Mouse (Mus musculus) urinary bladder, postnatal 14 days (tissue): Measurements from ENCODE around the gene Lrrc8b.

ENCODE experiments used
- DNase-seq: peaks from one replicate; pipeline ENCODE4 v3.0.0; 2021; ENCODE audit warnings: low spot score

Gene Lrrc8b

DNA sequence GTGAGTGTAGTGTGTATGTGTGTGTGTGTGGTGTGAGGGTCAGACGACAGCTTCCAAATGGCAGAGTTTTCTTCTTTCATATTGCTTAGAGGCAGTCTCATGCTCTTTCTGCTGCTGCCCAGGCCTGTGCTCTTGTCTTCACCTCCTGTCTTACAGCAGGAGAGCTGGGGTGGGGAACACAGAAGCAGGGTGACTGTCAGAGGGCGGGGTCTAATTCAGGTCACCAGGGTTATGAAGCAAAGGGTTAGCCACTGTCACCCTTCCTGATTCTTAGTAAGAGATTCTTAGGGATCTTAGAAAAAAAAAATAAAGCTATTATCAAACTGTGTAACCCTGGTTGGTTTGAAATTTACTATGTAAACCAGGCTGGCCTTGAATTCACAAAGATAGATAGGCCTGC is 10.0 kb downstream of the Lrrc8b start:
- no peak for DNase-seq

DNA sequence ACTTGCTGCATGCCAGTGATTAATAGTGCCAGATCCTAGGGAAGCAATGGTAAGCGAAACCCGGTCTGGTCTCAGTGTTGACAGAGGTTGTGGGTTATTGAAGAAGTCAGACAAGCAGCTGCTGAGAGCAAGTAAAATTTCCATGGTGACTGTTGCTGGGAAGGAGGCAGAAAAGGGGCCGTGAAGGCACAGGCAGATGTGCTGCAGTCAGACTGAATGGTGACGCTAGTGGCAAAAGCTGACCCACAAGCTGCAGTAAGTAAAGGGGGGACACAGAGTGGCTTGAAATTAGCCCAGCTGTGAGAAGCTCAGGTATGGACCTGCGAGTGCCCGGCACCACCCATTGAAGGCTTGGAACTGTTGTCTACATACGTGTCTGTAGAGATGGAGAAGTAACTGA is 11.8 kb downstream of the Lrrc8b start:
- DNase-seq = no peak

DNA sequence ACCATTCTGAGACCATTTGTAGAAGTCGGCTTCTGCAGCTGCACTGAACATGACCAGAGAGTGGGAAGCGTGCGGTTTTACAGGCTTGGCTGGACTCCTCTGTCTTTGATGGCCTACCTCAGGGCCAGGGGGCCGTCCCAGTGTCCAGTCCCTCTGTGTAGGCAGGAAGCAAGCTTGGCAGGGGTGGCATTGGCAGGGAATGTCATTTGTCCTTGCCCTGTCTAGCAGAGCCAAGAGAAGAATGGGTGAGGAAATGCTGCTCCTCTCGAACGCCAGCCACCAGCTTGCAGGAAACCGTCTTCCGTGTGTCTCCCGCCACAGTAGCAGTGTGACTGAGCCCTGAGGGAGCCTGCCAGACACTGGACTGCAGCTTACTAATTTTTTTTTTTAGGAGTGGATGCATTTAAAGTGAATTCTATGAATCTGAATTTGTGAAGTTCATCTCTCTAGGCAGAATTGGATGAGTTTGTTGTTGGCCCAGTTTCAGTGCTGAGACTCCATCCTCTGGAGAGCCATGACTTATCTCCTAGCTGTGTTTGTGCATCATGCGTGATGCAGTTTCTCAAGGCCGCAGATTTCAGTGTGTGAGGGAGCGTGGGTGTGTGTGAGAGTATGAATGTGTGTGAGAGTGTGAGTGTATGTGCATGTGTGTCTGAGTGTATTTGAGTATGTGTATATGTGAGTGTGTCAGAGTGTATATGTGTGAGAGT is 12.8 kb downstream of the Lrrc8b start:
- no peak for DNase-seq

- no peak for DNase-seq
These were observed 14.6 kb downstream of the Lrrc8b start for GRCm38 (mm10) chr5:105430148-105430547.

DNA sequence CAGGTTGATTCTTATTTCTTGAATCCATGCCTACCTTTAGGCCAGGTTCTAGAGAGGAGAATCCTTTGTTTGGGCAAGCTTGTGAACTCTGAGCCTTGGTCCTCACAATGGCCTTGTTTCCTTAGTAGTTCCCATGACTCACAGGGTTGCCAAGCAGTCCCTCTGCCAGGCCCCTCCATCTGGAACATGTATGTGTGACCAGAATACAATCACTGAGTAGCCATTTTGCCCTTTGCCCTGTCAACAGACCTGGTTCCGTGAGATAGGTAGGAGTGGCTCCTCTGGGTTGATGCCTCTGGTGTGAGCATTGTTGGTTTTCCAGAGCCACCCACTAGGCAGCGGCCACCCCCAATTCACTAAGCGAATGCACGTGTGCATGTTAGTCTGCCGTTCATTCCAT is 24.0 kb downstream of the Lrrc8b start:
- no peak for DNase-seq

GRCm38 (mm10) chr5:105440992-105441535 is 25.5 kb downstream of the Lrrc8b start:
- DNase-seq = no peak

- DNase-seq = no peak
These were observed 26.8 kb downstream of the Lrrc8b start for GRCm38 (mm10) chr5:105442212-105443000.

DNA sequence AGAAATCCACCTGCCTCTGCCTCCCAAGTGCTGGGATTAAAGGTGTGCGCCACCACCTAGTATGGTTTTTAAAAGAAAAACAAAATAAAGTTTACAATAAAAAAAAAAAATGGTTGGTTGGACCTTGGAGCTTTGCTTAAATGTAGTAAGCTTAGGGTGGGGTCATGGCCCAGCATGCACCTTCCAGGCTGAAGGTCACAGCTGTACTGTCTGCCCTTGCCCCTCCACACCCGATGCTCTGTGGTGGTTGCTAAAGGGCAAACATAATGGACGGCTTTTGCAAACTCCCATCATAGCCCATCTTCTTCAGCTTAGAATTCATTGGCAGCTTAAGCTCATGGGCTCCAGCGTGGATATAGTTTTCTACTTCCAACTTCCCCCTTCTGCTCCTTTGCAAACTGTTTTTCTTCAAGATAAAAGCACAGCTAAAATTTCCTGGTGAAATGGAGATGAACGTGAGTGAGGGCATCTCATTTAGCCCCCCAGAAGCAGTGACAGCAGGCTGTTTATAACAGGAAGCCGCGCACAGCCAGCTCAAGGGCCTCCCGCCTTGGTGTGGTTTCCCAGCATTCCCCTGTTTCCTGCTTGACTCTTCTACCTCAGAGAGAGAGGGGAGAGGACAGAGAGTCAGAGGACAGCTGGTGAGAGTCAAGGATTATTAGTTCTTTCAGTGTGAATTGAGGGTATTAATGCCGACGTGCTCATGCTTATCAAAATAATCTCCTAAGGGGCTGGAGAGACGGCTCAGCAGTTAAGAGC is 27.7 kb downstream of the Lrrc8b start:
- DNase-seq = no peak

DNA sequence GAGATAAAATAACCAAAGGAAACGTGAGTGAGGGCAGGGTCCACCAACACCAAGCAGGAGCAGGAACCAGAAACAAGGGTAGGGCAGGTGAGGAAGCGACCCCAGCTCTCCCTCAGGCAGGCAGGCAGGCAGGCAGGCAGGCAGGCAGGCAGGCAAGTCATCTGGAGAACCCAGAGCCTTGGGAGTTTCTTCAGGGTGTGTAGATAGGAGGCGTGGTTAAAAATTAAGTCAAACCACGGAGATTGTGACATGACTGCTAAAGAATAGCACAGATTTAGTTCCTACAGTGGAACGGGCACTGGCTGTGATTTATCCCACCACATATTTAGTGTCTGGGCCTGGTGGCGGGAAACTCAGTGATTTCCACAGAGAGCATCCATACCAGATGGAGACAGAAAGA is 30.1 kb downstream of the Lrrc8b start:
- no peak for DNase-seq

DNA sequence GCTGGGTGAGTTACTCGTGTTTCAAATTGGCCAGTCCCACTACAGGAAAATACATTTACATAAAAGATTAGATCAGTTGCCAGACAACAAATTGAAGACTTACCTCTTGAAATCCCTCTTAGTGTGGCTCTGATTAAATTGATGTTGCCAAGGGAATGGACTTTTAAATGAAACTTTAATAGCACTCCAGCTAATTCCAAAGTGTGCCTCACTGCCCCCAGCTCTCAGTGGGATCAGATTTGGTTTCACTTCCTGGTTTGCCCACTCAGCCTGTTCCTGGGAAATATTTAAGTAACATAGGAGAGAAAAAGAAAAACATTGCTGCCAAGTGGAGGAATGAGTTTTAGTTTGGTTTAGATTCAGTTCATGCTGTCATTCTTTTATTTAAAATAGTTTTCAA is 38.5 kb downstream of the Lrrc8b start:
- DNase-seq = no peak

GRCm38 (mm10) chr5:105459077-105459476 is 43.5 kb downstream of the Lrrc8b start:
- no peak for DNase-seq

- no peak for DNase-seq
These were observed 45.0 kb downstream of the Lrrc8b start for GRCm38 (mm10) chr5:105460551-105460950.

DNA sequence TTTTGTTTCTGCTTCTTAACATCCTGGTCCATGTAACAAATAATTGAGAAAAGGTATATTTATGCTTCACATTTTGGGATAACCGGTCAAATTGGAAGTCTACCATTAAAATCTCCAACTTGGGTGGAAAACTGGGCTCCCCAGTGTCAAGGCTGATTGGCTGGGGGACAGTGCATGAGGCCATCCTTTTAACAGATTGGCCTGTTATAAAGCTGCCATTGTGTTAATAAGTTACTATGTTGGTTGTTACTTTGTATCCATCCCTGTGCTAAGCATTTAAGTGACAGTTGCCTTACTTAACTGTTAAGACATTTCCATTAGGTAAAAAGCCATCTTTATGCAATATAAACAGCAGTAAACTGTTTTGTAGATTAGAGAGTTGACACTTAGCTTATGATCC is 45.5 kb downstream of the Lrrc8b start:
- DNase-seq = no peak

- DNase-seq = no peak
These were observed 49.1 kb downstream of the Lrrc8b start for GRCm38 (mm10) chr5:105464671-105465070.

DNA sequence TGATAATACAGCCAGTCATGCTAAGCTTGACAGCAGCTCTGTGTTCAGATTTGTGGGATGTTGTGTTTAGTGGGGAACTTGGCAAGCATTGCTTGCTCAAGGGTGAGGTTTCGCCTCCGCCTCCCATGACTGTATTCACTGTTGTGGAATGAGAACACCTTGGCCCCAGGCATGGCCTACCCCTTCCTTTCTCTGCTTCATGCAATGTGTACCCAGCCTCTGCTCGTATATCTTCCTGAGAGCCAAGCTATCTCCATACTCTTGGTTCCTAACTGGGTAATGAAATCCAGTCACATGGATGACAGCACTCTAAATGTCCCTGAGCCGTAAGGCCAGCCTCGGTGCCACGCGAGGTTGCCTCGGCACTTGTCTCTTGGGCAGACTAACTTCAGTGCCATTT is 50.0 kb downstream of the Lrrc8b start:
- no peak for DNase-seq

- no peak for DNase-seq
These were observed 50.9 kb downstream of the Lrrc8b start for GRCm38 (mm10) chr5:105466471-105466902.

DNA sequence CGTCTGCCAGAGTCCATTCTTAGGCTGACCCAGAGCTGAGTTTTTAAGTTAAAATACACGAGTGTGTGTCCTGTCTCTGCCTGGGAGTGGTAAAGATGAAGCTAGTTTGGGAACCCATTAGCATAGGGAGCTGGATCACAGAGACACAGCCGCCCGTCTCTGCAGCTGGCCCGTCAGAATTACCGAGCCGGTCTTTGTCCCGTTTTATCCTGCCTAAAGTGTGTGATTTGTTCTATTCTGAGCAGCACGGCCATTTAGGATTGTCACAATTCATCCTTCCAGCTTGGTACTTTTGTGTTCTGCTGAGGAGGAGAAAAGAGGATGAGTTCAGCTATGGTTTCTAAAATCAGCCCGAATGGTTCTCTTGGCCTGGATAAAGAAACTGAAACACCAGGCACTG is 51.7 kb downstream of the Lrrc8b start:
- no peak for DNase-seq

- no peak for DNase-seq
These were observed 57.6 kb downstream of the Lrrc8b start for GRCm38 (mm10) chr5:105472983-105473705.

GRCm38 (mm10) chr5:105477527-105477926 is 62.0 kb downstream of the Lrrc8b start:
- DNase-seq = no peak

GRCm38 (mm10) chr5:105479673-105480072 is 64.1 kb downstream of the Lrrc8b start:
- DNase-seq = no peak

- DNase-seq = no peak
These were observed 65.0 kb downstream of the Lrrc8b start for GRCm38 (mm10) chr5:105480561-105480960.

GRCm38 (mm10) chr5:105483632-105484031 is 68.1 kb downstream of the Lrrc8b start:
- no peak for DNase-seq
